Mouse (Mus musculus) forebrain, embryonic 16.5 days (tissue): ENCODE results near the gene Rtl8c. TPM values are rescaled to one million over a fixed set of nuclear protein-coding genes. Genes with fewer than 3 reads are reported as not detected.
"Not testable (repeated sequence)": the region's sequence is repeated elsewhere in the genome, so short reads cannot be mapped to it uniquely, and the experiment has no call there.

Experiments used
- ATAC-seq: fragments of 200-750 bp; cut with Nextera tagmentation; 2 replicates; pipeline ENCODE4 v1.8.0; 2017; ENCODE audit warnings: mild to moderate bottlenecking, moderate library complexity
- H3K27ac ChIP-seq: fragments of 300-500 bp; sonication (generic); 2 replicates; pipeline ENCODE4 v1.5.1; 2014; ENCODE audit warnings: low read length, control low read depth
- H3K27me3 ChIP-seq: fragments of 300-500 bp; sonication (generic); replicated peaks from 2 replicates; pipeline ENCODE4 v1.6.1; 2014; ENCODE audit warnings: low read length; ENCODE audit not compliant: control insufficient read depth, insufficient read depth
- H3K36me3 ChIP-seq: fragments of 300-500 bp; sonication (generic); 2 replicates; pipeline ENCODE4 v1.6.1; 2014; ENCODE audit not compliant: control insufficient read depth, insufficient read depth
- H3K4me1 ChIP-seq: fragments of 300-500 bp; sonication (generic); replicated peaks from 2 replicates; pipeline ENCODE4 v1.6.1; 2014; ENCODE audit warnings: low read length; ENCODE audit not compliant: control insufficient read depth, insufficient read depth
- H3K4me2 ChIP-seq: fragments of 300-500 bp; sonication (generic); 2 replicates; pipeline ENCODE4 v1.6.1; 2014; ENCODE audit warnings: mild to moderate bottlenecking, low read length, control low read depth
- H3K4me3 ChIP-seq: fragments of 300-500 bp; sonication (generic); replicated peaks from 2 replicates; pipeline ENCODE4 v1.5.1; 2014; ENCODE audit warnings: mild to moderate bottlenecking, low read length, control low read depth
- H3K9ac ChIP-seq: fragments of 300-500 bp; sonication (generic); replicated peaks from 2 replicates; pipeline ENCODE4 v1.6.1; 2014; ENCODE audit warnings: low read depth, low read length, control low read depth
- H3K9me3 ChIP-seq: fragments of 300-500 bp; sonication (generic); 2 replicates; pipeline ENCODE4 v1.6.1; 2016; ENCODE audit warnings: low read length; ENCODE audit not compliant: control insufficient read depth
- WGBS: fragments of 180-500 bp; shearing (Covaris S2); extraction: QIAGEN DNeasy Blood & Tissue Kit; methylation state at CpG from one replicate; pipeline ENCODE4 v1.1.7; 2014; 5-methylcytosine and 5-hydroxymethylcytosine counted together
- polyA plus RNA-seq: library from polyadenylated mRNA; unstranded; fragments of >200 nt; fragmentation: Nextera tagmentation; extraction: Ambion mirVana; gene quantifications from 2 replicates; pipeline ENCODE4 v1.2.1, GENCODE M21; 2015

Gene Rtl8c
- polyA plus RNA-seq, 1 experiment from 2014 or later: 116 TPM

- not testable (repeated sequence) for H3K27ac ChIP-seq, H3K36me3 ChIP-seq, H3K4me2 ChIP-seq, H3K9ac ChIP-seq, H3K4me3 ChIP-seq, ATAC-seq, H3K9me3 ChIP-seq, H3K27me3 ChIP-seq, H3K4me1 ChIP-seq
These were observed 3.6 kb downstream of the Rtl8c start for GRCm38 (mm10) chrX:53611395-53611794.

GRCm38 (mm10) chrX:53638107-53638506 is 30.3 kb downstream of the Rtl8c start:
- 61% methylated on average over 3 of the region's 3 CpGs for WGBS

DNA sequence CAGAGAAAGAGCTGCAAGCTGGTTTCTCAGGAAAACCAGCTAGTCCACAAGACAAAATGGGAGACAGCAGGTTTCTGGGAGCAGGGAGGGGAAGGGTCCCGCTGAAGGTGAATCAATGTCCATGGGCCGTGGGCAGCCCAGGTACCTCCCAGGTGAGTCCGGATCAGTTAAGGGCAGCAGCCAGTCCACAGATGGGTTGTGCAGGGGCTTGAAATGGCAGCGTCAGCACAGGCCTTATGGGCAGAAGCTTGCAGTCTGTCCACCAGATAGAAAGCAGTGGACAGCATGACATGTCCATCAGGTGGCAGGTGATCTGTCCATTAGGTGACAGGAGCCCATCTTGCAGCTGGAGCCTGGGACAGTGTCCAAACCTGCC is 34.8 kb downstream of the Rtl8c start:
- H3K27me3 ChIP-seq, H3K36me3 ChIP-seq, H3K9me3 ChIP-seq, H3K27ac ChIP-seq, H3K9ac ChIP-seq, ATAC-seq, H3K4me1 ChIP-seq: not testable (repeated sequence)
- peak overlapping the region; percentile 30 for H3K4me3 ChIP-seq
- peak overlapping the region; percentile 31 for H3K4me2 ChIP-seq
- WGBS: 60% methylated on average over 1 of the region's 4 CpGs

More at GRCm38 (mm10) chrX:53638107-53638506, 30.3 kb downstream of the Rtl8c start:
- H3K9me3 ChIP-seq, H3K4me1 ChIP-seq, H3K27ac ChIP-seq, H3K4me3 ChIP-seq, ATAC-seq, H3K4me2 ChIP-seq, H3K36me3 ChIP-seq, H3K9ac ChIP-seq, H3K27me3 ChIP-seq: not testable (repeated sequence)

- WGBS: 19% methylated on average over 10 of the region's 50 CpGs
- peak; percentile 96 for ATAC-seq
- H3K27ac ChIP-seq, H3K27me3 ChIP-seq, H3K9me3 ChIP-seq, H3K36me3 ChIP-seq, H3K4me1 ChIP-seq: not testable (repeated sequence)
- peak within 1 kb of the TSS; percentile 41 for H3K4me3 ChIP-seq
- H3K4me2 ChIP-seq: peak within 1 kb of the TSS; percentile 40
- H3K9ac ChIP-seq: peak within 1 kb of the TSS; percentile 45; the same call in 1 of the 2 replicates
These were observed 35.4 kb downstream of the Rtl8c start, which contains the start of gene Rtl8a for GRCm38 (mm10) chrX:53642980-53643961. TSS of gene Rtl8a (minus strand) at chrX:53643682.

DNA sequence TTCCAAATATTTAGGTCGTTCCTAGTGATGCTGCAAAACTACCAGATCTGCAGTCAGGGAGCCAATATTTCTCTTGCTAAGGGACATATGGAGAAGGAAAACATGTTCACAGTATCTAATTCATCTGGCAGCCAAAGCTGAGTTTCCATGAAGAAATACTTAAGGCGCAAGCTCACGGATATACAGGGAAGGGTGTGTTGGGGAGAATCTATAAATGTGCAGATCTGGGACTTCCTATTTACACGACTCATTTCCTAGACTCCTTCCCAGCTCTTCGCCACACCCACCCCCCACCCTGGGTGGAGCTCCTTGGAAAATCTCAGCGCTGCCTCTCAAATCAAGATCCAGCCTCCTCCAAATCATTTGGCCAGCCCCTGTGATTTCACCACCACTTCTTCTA is 38.1 kb downstream of the Rtl8c start:
- H3K27ac ChIP-seq: no peak overlapping the region
- no peaks in the 10 kb centered on the region for H3K36me3 ChIP-seq
- WGBS: 75% methylated on average over 6 of the region's 6 CpGs
- H3K4me3 ChIP-seq: no peak overlapping the region
- no peak overlapping the region for H3K9ac ChIP-seq
- H3K4me1 ChIP-seq: no peaks in the 10 kb centered on the region
- H3K9me3 ChIP-seq: no peaks in the 10 kb centered on the region
- no peak overlapping the region for H3K4me2 ChIP-seq
- ATAC-seq: no peak
- no peaks in the 10 kb centered on the region for H3K27me3 ChIP-seq

GRCm38 (mm10) chrX:53652917-53653316 is 45.1 kb downstream of the Rtl8c start:
- H3K9ac ChIP-seq, H3K4me1 ChIP-seq, ATAC-seq, H3K9me3 ChIP-seq, H3K36me3 ChIP-seq, H3K27ac ChIP-seq, H3K4me2 ChIP-seq, H3K4me3 ChIP-seq, H3K27me3 ChIP-seq: not testable (repeated sequence)
- 69% methylated on average over 3 of the region's 4 CpGs for WGBS

Other genes with a start within 250 kb of the Rtl8c start
- 48.8 and 60.3 TPM in 2 replicates for gene Mospd1, start 237.5 kb upstream of the Rtl8c start, polyA plus RNA-seq
- not detected in 2 replicates for gene Etd, start 173.1 kb upstream of the Rtl8c start, polyA plus RNA-seq
- not detected in 2 replicates for gene Gm14597, start 947 bp downstream of the Rtl8c start, polyA plus RNA-seq
- 146 and 154 TPM in 2 replicates for gene Rtl8a, start 35.6 kb downstream of the Rtl8c start, polyA plus RNA-seq
- gene Rtl8b, start 62.4 kb downstream of the Rtl8c start, polyA plus RNA-seq: 112 and 119 TPM in 2 replicates
- not detected in 2 replicates for gene 4930502E18Rik, start 116.8 kb downstream of the Rtl8c start, polyA plus RNA-seq
- not detected in 2 replicates for gene 1700013H16Rik, start 149.8 kb downstream of the Rtl8c start, polyA plus RNA-seq
- gene Zfp36l3, start 168.4 kb downstream of the Rtl8c start, polyA plus RNA-seq: not detected in 2 replicates
- gene Xlr, start 189.7 kb downstream of the Rtl8c start, polyA plus RNA-seq: 0.65 and 0.67 TPM in 2 replicates